Mouse (Mus musculus) thymus, postnatal 0 days (tissue): ENCODE data around the gene Aifm2. TPM values are rescaled to one million over a fixed set of nuclear protein-coding genes. Genes with fewer than 3 reads are reported as not detected.

ENCODE experiments used
- DNase-seq: peaks from one replicate; pipeline ENCODE4 v3.0.0-alpha.2; 2015; ENCODE audit warnings: low spot score
- microRNA-seq: library from miRNA; unstranded; fragments of <30 nt; microRNA quantifications from one replicate; pipeline ENCODE4, GENCODE M21; 2016; ENCODE audit warnings: borderline number of aligned reads
- polyA plus RNA-seq: library from polyadenylated mRNA; unstranded; fragments of >200 nt; fragmentation: Nextera tagmentation; extraction: Ambion mirVana; gene quantifications from 2 replicates; pipeline ENCODE4 v1.2.1, GENCODE M21; 2015

Gene Aifm2
- polyA plus RNA-seq, 1 experiment from 2014 or later: 3.8 TPM

DNA sequence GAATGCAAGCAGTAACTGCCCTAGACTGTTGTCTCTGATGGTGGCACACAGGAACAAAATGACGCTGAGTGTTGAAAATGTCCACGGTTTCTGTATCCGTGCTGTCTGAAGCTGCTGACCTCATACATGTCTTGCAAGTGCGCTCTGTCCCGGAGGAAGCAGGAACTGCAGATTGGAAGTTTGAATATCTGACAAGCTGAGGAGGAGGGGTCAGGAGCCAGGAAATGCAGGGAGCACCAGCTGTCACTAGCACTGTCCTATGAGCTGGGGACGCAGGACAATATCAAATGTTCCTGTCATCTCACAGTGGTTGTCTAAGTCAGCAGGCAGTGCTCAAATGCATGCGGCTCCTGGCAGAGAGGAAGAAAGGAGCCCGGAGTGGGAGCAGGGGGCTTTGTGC, 49.6 kb downstream of the Aifm2 start:
- DNase-seq: no peak

DNA sequence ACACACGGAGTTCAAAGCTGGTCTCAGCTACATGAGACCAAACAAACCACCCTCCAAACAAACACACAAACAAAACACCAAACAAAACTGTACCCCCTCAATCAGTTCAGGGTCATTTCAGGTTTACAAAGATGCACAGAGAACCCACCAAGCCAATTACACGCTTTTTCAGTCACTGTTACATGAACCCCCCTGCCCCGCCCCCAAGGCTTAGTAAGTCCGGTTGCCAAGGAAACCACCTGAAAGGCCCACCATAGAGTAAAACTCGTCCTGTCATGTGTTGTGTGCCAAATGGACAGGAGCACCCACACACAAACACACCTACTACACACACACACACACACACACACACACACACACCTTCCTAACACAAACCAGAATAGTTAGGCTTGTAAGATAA, 50.5 kb downstream of the Aifm2 start:
- no peak for DNase-seq

DNA sequence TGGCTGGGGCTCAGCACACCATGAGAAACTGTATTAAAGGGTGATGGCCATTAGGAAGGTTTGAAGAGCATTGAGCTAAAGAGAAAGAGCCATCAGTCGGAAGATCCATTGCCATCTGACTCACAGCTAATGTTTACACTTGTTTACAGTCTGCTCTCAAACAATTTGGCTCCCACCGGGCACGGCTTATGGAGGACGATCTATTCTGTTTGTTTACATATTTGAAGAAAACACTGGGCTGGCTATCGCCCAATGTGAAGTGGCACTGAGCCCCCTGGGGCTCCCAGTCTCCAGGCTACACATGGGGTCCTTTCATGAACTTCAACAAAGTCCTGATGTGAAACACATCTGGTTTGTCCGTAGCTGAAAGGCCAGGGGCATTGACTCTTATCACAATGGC, 51.7 kb downstream of the Aifm2 start:
- no peak for DNase-seq

DNA sequence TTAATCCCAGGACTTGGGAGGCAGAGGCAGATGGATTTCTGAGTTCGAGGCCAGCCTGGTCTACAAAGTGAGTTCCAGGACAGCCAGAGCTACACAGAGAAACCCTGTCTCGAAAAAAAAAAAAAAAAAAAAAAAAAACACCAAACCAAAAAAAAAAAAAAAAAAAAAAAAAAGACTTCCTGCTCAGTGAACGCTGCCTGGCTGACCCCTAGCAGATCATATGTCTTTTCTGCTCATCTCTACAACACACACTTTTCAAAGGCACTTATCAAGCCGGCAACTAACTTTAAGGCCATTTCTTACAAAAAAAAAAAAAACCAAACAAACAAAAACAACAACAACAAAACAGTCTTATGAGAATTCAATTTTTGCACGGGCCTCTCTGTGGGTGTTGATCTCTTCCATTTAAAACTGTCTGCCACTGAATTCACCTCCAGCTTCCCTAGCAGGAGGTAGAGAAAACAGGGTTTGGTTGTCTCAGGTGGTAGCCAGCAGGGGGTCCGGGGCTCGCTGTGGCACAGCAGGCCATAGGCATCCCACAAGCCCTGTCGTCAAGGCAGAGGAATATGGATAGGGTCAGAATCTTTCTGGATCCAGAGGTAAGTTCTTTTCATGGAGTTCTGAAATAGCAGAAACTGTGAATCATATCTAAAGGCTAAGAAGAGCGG, 66.5 kb downstream of the Aifm2 start:
- no peak for DNase-seq

DNA sequence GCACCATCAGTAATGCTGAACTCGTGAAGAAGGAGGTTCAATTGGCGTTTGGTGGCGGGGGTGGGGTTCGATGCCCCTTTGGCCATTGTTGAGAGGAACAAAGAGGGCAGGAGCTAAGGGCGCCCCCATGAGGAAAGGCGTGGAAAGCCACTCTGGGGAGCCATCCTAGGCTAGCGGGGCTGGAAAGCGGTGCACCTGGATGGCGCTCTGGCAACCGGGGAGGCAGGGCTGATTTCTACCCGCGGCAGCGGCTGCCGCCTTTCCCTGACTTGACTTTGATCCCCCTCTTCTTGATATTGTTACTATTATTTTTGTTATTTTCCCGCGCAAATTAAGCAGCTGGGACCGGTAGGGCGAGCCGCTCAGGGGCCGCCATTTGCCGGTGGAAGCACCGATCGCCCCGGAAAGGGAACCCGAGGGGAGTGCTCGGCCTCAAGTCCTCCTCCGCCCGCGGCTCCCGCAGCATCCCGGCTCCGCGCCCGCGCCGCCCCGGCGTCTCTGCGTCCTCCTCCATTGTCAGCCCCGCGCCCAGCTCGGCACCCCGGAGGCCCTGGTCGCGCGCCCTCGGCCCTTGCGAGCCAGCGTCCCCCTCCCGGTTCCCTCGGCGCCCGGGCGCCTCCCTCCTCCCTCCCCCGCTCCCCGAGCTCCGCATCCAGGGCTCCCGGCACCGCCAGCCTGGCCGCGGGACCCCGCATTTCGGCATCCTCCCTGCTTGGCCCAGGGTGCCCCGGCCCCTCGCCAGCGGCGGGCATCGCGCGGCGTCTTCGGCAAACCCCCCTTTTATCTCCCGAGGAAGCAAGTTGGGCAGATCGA, 67.9 kb downstream of the Aifm2 start:
- peak; percentile 8 for DNase-seq

DNA sequence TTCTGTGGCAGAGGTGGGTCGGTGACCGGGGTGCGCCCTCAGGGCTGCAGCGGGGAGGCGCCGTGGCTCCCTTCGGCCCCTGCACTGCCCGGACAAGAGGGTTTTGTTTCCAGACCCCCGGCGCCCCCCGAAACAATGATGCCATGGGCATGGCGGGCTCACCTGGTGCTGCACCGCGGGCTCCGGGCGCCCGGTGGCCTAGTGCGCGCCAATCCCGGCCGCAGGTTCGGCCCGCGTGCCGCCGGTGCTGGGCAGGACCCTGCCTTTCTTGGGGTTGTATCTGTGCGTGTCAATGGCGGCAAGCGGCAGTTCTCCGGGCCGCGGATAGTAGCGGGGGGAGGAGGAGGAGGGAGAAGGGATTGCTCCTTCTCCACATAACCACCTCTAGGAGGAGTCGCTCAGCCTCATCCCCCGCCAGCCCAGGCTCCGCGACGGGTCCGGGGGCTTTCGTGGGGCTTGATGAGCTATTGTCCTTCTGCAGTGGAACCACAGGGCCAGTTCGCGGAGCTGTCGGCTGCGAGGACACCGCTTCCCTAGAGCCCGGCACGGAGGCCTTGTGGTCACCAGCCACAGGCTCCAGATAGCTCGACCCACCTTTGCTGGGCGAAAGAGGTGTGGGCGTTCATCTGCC, 68.7 kb downstream of the Aifm2 start, which contains the start of gene H2afy2:
Gene H2afy2, minus strand, starts transcription at position 527 of the 631 bp plus-strand sequence.
- DNase-seq: no peak

DNA sequence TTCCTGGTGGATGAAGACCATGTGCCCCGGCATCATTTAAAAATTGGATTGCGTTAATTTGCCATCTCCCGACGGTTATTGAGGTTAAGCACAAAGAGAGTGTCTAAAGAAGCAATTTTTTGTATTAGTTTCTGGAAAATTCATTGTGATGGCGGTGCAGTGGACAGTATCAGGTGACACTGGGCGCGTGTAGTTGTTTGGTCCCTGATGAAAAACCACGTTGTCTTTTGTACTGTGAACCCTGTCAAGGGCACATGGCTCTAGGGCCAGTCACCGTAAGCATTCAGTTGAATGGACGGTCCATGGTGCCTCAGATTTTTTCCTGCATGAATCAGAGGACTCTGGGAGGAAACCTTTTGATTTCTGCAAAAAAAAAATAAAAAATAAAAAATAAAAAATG, 69.4 kb downstream of the Aifm2 start:
- no peak for DNase-seq

DNA sequence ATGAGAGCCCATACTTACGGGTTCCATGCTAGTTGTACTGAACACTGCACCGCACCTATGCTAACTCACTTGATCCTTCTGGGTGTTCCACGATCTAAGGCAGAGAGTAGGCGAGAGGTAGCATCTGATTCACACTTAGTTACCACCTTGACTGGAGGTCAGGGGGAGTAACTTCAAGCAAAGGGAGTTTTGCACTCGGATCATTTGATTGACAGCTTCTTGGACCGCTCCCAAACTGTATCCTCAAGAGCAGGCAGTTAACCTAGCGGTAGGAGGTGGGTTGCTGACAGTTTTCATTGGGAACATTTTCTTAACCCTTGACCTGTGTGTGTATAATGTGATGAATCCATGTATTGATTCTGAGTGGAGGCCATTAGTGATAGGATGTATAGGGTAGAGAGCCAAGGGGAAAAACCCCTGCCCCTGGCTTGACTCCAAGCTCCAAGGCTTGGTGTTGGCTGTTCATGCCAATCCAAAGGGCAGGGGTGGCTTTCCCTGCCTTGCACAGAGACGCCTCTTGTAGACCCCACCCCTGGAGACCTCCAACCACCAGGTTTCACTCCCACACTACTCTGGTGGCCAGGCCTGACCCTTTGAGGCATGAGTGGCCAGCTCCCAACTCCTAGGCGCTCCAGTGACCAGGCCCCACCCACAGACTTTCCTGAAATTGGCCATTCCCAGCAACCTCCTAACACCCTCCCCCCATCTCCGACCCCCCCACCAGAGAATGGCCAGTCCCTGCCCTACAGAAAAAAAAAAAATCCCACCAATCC, 72.7 kb downstream of the Aifm2 start:
- no peak for DNase-seq

DNA sequence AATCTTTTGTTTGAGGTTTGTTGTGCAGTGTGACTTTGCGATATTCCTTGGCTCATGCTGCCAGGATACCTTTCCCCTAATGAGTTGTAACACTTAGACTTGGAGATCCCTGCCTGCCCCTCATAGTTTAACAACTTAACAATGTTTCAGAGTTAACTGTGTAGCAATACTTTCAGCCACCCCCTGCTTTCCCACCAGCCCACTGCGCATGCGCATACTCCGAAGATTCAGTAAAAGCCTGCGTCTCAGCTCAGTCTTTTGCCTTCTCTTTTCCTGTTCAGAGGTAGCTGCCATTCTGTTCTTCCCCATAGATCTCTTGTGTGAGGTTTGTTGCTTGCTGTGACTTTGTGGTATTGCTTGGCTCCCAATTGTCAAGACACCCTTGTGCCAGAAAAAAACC, 73.4 kb downstream of the Aifm2 start:
- no peak for DNase-seq

Small RNAs within 50 kb of the gene (microRNA-seq; reads per million reads assigned to microRNA genes)
- gene Mir5108: not detected

Other genes with a start within 250 kb of the Aifm2 start
- 3.5 and 4.5 TPM in 2 replicates for gene Lrrc20, start 239.5 kb upstream of the Aifm2 start, polyA plus RNA-seq
- gene Npffr1, start 119.8 kb upstream of the Aifm2 start, polyA plus RNA-seq: 0.04 TPM in 2 replicates
- gene Ppa1, start 66.7 kb upstream of the Aifm2 start, polyA plus RNA-seq: 127 and 139 TPM in 2 replicates
- 154 and 163 TPM in 2 replicates for gene Sar1a, start 35.0 kb upstream of the Aifm2 start, polyA plus RNA-seq
- 23.8 and 26.0 TPM in 2 replicates for gene Tysnd1, start 19.7 kb upstream of the Aifm2 start, polyA plus RNA-seq
- 21.0 and 27.2 TPM in 2 replicates for gene H2afy2, start 68.9 kb downstream of the Aifm2 start, polyA plus RNA-seq